Mouse (Mus musculus) megakaryocyte, embryonic 14.5 days (primary cell): Measurements from ENCODE around the gene Ecm1. TPM values are rescaled to one million over a fixed set of nuclear protein-coding genes. Genes with fewer than 3 reads are reported as not detected.

ENCODE experiments used
- H3K27me3 ChIP-seq: replicated peaks from 2 replicates; pipeline ENCODE3; 2012; ENCODE audit warnings: inconsistent platforms
- H3K36me3 ChIP-seq: replicated peaks from 2 replicates; pipeline ENCODE3; 2012; ENCODE audit warnings: low read length, inconsistent platforms, mixed read lengths
- H3K4me1 ChIP-seq: 2 replicates; pipeline ENCODE4 v1.6.1; 2012; ENCODE audit warnings: inconsistent platforms
- H3K4me3 ChIP-seq: replicated peaks from 2 replicates; pipeline ENCODE3; 2012; ENCODE audit warnings: moderate library complexity, mild to moderate bottlenecking, inconsistent platforms
- H3K9me3 ChIP-seq: 2 replicates; pipeline ENCODE4 v1.6.1; 2012; ENCODE audit warnings: inconsistent platforms
- FLI1 ChIP-seq: IDR thresholded peaks from 2 replicates; pipeline ENCODE4 v1.6.1; 2012; ENCODE audit warnings: low read length, inconsistent platforms, mixed read lengths
- GATA1 ChIP-seq: IDR thresholded peaks from 3 replicates; pipeline ENCODE4 v1.6.1; 2012; ENCODE audit warnings: mixed read lengths, low read length, inconsistent platforms, borderline replicate concordance
- polyA plus RNA-seq: library from polyadenylated mRNA; stranded (reverse); fragments of >175 nt; gene quantifications from 2 replicates; pipeline ENCODE4 v1.2.3, GENCODE M21; 2012; ENCODE audit warnings: low replicate concordance; ENCODE audit not compliant: insufficient read depth

The Ecm1 gene
- polyA plus RNA-seq, 1 experiment: 274 TPM

GRCm38 (mm10) chr3:95704612-95705011 is 34.8 kb downstream of the Ecm1 start:
- Histone ChIP-seq H3K9me3 (peaks cover 10% of the 10 kb centered on the region), H3K27me3 (peaks cover 5% of the 10 kb centered on the region), H3K4me3 (no peak overlapping the region), H3K36me3 (peaks cover 7% of the 10 kb centered on the region), H3K4me1 (peaks cover 56% of the 10 kb centered on the region)
- TF ChIP-seq GATA1 (no peak), FLI1 (no peak)

GRCm38 (mm10) chr3:95703276-95703675 is 36.1 kb downstream of the Ecm1 start:
- H3K27me3 ChIP-seq: peaks cover 5% of the 10 kb centered on the region
- TF ChIP-seq FLI1: no peak
- TF ChIP-seq GATA1: no peak
- H3K4me1 ChIP-seq: peaks cover 46% of the 10 kb centered on the region
- H3K36me3 ChIP-seq: peaks cover 7% of the 10 kb centered on the region
- H3K9me3 ChIP-seq: peaks cover 10% of the 10 kb centered on the region
- H3K4me3 ChIP-seq: no peak overlapping the region

- H3K27me3 ChIP-seq: peaks cover 5% of the 10 kb centered on the region
- no peak overlapping the region for H3K4me3 ChIP-seq
- peaks cover 40% of the 10 kb centered on the region for H3K4me1 ChIP-seq
- TF ChIP-seq FLI1 (no peak), GATA1 (no peak)
- H3K36me3 ChIP-seq: peaks cover 7% of the 10 kb centered on the region
- peaks cover 10% of the 10 kb centered on the region for H3K9me3 ChIP-seq
These were observed 37.4 kb downstream of the Ecm1 start for GRCm38 (mm10) chr3:95701877-95702540.

GRCm38 (mm10) chr3:95701085-95701484 is 38.3 kb downstream of the Ecm1 start:
- TF ChIP-seq FLI1 (no peak), GATA1 (no peak)
- Histone ChIP-seq H3K4me1 (peaks cover 42% of the 10 kb centered on the region), H3K27me3 (peaks cover 5% of the 10 kb centered on the region), H3K9me3 (peaks cover 10% of the 10 kb centered on the region), H3K36me3 (peaks cover 7% of the 10 kb centered on the region), H3K4me3 (no peak overlapping the region)

GRCm38 (mm10) chr3:95700233-95700681 is 39.1 kb downstream of the Ecm1 start:
- no peak overlapping the region for H3K4me3 ChIP-seq
- TF ChIP-seq FLI1: no peak
- TF ChIP-seq GATA1: no peak
- peaks cover 10% of the 10 kb centered on the region for H3K9me3 ChIP-seq
- H3K36me3 ChIP-seq: peaks cover 7% of the 10 kb centered on the region
- peaks cover 49% of the 10 kb centered on the region for H3K4me1 ChIP-seq
- peaks cover 5% of the 10 kb centered on the region for H3K27me3 ChIP-seq

- Histone ChIP-seq H3K4me3 (no peak overlapping the region), H3K27me3 (peaks cover 5% of the 10 kb centered on the region), H3K36me3 (peaks cover 3% of the 10 kb centered on the region), H3K4me1 (peaks cover 66% of the 10 kb centered on the region), H3K9me3 (no peaks in the 10 kb centered on the region)
- no peak for TF ChIP-seq GATA1
- TF ChIP-seq FLI1: no peak
These were observed 41.1 kb downstream of the Ecm1 start for GRCm38 (mm10) chr3:95698286-95698685.

- Histone ChIP-seq H3K4me3 (no peak overlapping the region), H3K9me3 (no peaks in the 10 kb centered on the region), H3K36me3 (peaks cover 5% of the 10 kb centered on the region), H3K4me1 (peaks cover 74% of the 10 kb centered on the region), H3K27me3 (peaks cover 5% of the 10 kb centered on the region)
- no peak for TF ChIP-seq FLI1
- no peak for TF ChIP-seq GATA1
These were observed 43.0 kb downstream of the Ecm1 start for GRCm38 (mm10) chr3:95696360-95696759.

- no peaks in the 10 kb centered on the region for H3K9me3 ChIP-seq
- TF ChIP-seq FLI1: no peak
- no peak for TF ChIP-seq GATA1
- H3K4me1 ChIP-seq: peaks cover 68% of the 10 kb centered on the region
- peaks cover 5% of the 10 kb centered on the region for H3K36me3 ChIP-seq
- H3K27me3 ChIP-seq: peaks cover 5% of the 10 kb centered on the region
- no peak overlapping the region for H3K4me3 ChIP-seq
These were observed 43.6 kb downstream of the Ecm1 start for GRCm38 (mm10) chr3:95695796-95696195.

- Histone ChIP-seq H3K27me3 (peaks cover 1% of the 10 kb centered on the region), H3K9me3 (no peaks in the 10 kb centered on the region), H3K4me3 (no peak overlapping the region), H3K4me1 (peaks cover 67% of the 10 kb centered on the region), H3K36me3 (peaks cover 5% of the 10 kb centered on the region)
- no peak for TF ChIP-seq FLI1
- no peak for TF ChIP-seq GATA1
These were observed 44.3 kb downstream of the Ecm1 start for GRCm38 (mm10) chr3:95694808-95695703.
